Mouse (Mus musculus) CH12.LX (cell line): ENCODE measurements around the gene Necab2. TPM values are rescaled to one million over a fixed set of nuclear protein-coding genes. Genes with fewer than 3 reads are reported as not detected.

Experiments used
- DNase-seq: peaks from one replicate; pipeline ENCODE4 v3.0.0-alpha.2; 2013; ENCODE audit errors: extremely low read depth
- H3K27ac ChIP-seq: 2 replicates; pipeline ENCODE4 v1.5.1; 2012; ENCODE audit warnings: low read depth, mild to moderate bottlenecking, control low read depth, moderate library complexity; ENCODE audit not compliant: insufficient read depth
- H3K27me3 ChIP-seq: replicated peaks from 2 replicates; pipeline ENCODE3; 2012; ENCODE audit warnings: inconsistent platforms
- H3K36me3 ChIP-seq, 2 experiments: replicated peaks in 1 of 2; 2 replicates each; pipeline versions ENCODE3 to v1.6.1; 2012; ENCODE audit warnings: inconsistent platforms in 1 of 2, low read length in 1 of 2, mild to moderate bottlenecking in 1 of 2, mixed read lengths in 1 of 2, moderate library complexity in 1 of 2; ENCODE audit not compliant: control insufficient read depth in 1 of 2, insufficient read depth in 1 of 2
- H3K4me1 ChIP-seq, 2 experiments: 2 replicates each; pipeline ENCODE4 v1.6.1; 2012; ENCODE audit warnings: inconsistent platforms in 1 of 2, moderate library complexity in 1 of 2; ENCODE audit not compliant: insufficient read depth in 2 of 2, control insufficient read depth in 1 of 2
- H3K4me2 ChIP-seq: 2 replicates; pipeline ENCODE4 v1.6.1; 2012; ENCODE audit warnings: low read depth, mild to moderate bottlenecking, control low read depth; ENCODE audit not compliant: poor library complexity, insufficient read depth, severe bottlenecking
- H3K4me3 ChIP-seq, 3 experiments: fragments of 150-350 bp in 1 of 3; sonication (generic) in 1 of 3; replicated peaks in 1 of 3; 2 replicates each; pipeline versions ENCODE3 to v1.5.1; 2011 to 2012; ENCODE audit warnings: low read depth in 2 of 3, low read length in 2 of 3, mild to moderate bottlenecking in 2 of 3, moderate library complexity in 2 of 3, control low read depth in 1 of 3, improper control_type of control experiment in 1 of 3, inconsistent platforms in 1 of 3, mixed read lengths in 1 of 3; ENCODE audit not compliant: poor library complexity in 1 of 3
- H3K79me2 ChIP-seq: replicated peaks from 2 replicates; pipeline ENCODE4 v1.6.1; 2012; ENCODE audit warnings: mild to moderate bottlenecking, moderate library complexity; ENCODE audit not compliant: control insufficient read depth, poor library complexity, insufficient read depth, severe bottlenecking; ENCODE audit errors: extremely low read depth
- H3K9ac ChIP-seq: 2 replicates; pipeline ENCODE4 v1.6.1; 2012; ENCODE audit warnings: low read depth, mild to moderate bottlenecking, control low read depth, moderate library complexity; ENCODE audit not compliant: insufficient read depth
- H3K9me3 ChIP-seq: replicated peaks from 2 replicates; pipeline ENCODE3; 2012; ENCODE audit warnings: low read length, inconsistent platforms, mixed read lengths
- BHLHE40 ChIP-seq: IDR thresholded peaks from 2 replicates; pipeline ENCODE4 v1.6.1; 2011; ENCODE audit warnings: mild to moderate bottlenecking, low read depth, low read length, improper control_type of control experiment
- CHD1 ChIP-seq: IDR thresholded peaks from 2 replicates; pipeline ENCODE4 v1.6.1; 2012; ENCODE audit warnings: low read depth, low read length, improper control_type of control experiment, inconsistent platforms
- ETS1 ChIP-seq: conservative IDR thresholded peaks from 2 replicates; pipeline ENCODE4 v1.6.1; 2012; ENCODE audit warnings: low read depth, mild to moderate bottlenecking, inconsistent platforms, low read length, improper control_type of control experiment, moderate library complexity
- HCFC1 ChIP-seq: IDR thresholded peaks from 2 replicates; pipeline ENCODE4 v1.6.1; 2012; ENCODE audit warnings: low read depth, mild to moderate bottlenecking, inconsistent platforms, low read length, improper control_type of control experiment
- IRF4 ChIP-seq: IDR thresholded peaks from 2 replicates; pipeline ENCODE4 v1.6.1; 2014; ENCODE audit warnings: low read depth, mild to moderate bottlenecking, inconsistent platforms, low read length, improper control_type of control experiment
- JUND ChIP-seq: conservative IDR thresholded peaks from 2 replicates; pipeline ENCODE4 v1.6.1; 2011; ENCODE audit warnings: low read depth, low read length, improper control_type of control experiment
- KAT2A ChIP-seq: IDR thresholded peaks from 2 replicates; pipeline ENCODE4 v1.6.1; 2012; ENCODE audit warnings: low read length, improper control_type of control experiment, inconsistent platforms; ENCODE audit not compliant: insufficient replicate concordance
- MAX ChIP-seq: IDR thresholded peaks from 2 replicates; pipeline ENCODE4 v1.6.1; 2011; ENCODE audit warnings: low read length, improper control_type of control experiment
- MYC ChIP-seq: IDR thresholded peaks from 2 replicates; pipeline ENCODE4 v1.6.1; 2011; ENCODE audit warnings: low read depth, mild to moderate bottlenecking, improper control_type of control experiment, low read length
- NELFE ChIP-seq: IDR thresholded peaks from 2 replicates; pipeline ENCODE4 v1.6.1; 2011; ENCODE audit warnings: low read depth, low read length, improper control_type of control experiment
- NRF1 ChIP-seq: IDR thresholded peaks from 2 replicates; pipeline ENCODE4 v1.6.1; 2014; ENCODE audit warnings: low read depth, mild to moderate bottlenecking, inconsistent platforms, low read length, improper control_type of control experiment, moderate library complexity
- PAX5 ChIP-seq: IDR thresholded peaks from 2 replicates; pipeline ENCODE4 v1.6.1; 2012; ENCODE audit warnings: low read length, inconsistent platforms, mixed read lengths
- SIN3A ChIP-seq: IDR thresholded peaks from 2 replicates; pipeline ENCODE4 v1.6.1; 2012; ENCODE audit warnings: low read length, improper control_type of control experiment, inconsistent platforms
- SMC3 ChIP-seq: IDR thresholded peaks from 2 replicates; pipeline ENCODE4 v1.6.1; 2011; ENCODE audit warnings: low read depth, low read length, improper control_type of control experiment
- TBP ChIP-seq: conservative IDR thresholded peaks from 2 replicates; pipeline ENCODE4 v1.6.1; 2011; ENCODE audit warnings: low read depth, low read length, improper control_type of control experiment
- USF1 ChIP-seq: IDR thresholded peaks from 2 replicates; pipeline ENCODE4 v1.6.1; 2014; ENCODE audit warnings: low read depth, mild to moderate bottlenecking, inconsistent platforms, low read length, improper control_type of control experiment
- ZMIZ1 ChIP-seq: IDR thresholded peaks from 2 replicates; pipeline ENCODE4 v1.6.1; 2012; ENCODE audit warnings: low read depth, mild to moderate bottlenecking, inconsistent platforms, low read length, improper control_type of control experiment
- ZNF384 ChIP-seq: IDR thresholded peaks from 2 replicates; pipeline ENCODE4 v1.6.1; 2012; ENCODE audit warnings: low read depth, low read length, improper control_type of control experiment, inconsistent platforms
- dilution Hi-C: fragments of 300-500 bp; cut with MboI; formaldehyde crosslinking; loops from 2 replicates; pipeline ENCODE4 v1.14.3; 2020; ENCODE audit warnings: low sequenced_read_pairs; ENCODE audit not compliant: extremely low pct_unique_long_range_greater_than_20kb, extremely low pct_ligation_motif_present
- in situ Hi-C: fragments of 300-500 bp; cut with MboI; formaldehyde crosslinking; loops from 3 replicates; pipeline ENCODE4 v1.14.3; 2019; ENCODE audit warnings: low sequenced_read_pairs, low pct_ligation_motif_present, low pct_unique_long_range_greater_than_20kb, mixed read lengths
- polyA plus RNA-seq: library from polyadenylated mRNA; unstranded; fragments of >175 nt; gene quantifications from 2 replicates; pipeline ENCODE4 v1.2.1, GENCODE M21; 2012; ENCODE audit warnings: low read depth; ENCODE audit not compliant: insufficient read length
- total RNA-seq, 2 experiments: library from RNA; depleted of rRNA; stranded (reverse); fragments of 300-350 nt in 1 of 2; fragments of >200 nt in 1 of 2; gene quantifications; 2 replicates each; pipeline ENCODE4 v1.2.3; 2012 to 2014

Gene Necab2
- total and polyA plus RNA-seq, 3 experiments = not detected

DNA sequence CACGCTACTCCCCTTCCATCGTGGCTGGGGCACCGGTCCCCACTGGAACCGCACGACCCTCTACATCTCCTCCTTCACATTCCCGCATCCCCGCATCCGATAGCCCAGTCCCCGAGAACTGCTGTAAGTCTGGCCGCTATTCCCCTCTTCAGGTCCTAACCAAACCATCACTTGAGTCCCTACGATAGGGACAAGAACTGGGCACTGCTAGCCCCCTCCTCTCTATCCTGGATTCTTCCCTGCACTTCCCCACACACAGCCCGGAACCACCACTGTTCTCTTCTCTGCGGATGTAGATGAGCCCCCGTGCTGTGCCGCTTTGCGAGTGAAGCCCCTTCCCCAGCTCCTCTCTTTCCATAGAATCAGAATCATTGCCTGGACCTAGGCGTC, 1.3 kb downstream of the Necab2 start:
- Histone ChIP-seq H3K36me3 (peaks cover 12 to 32% of the 10 kb centered on the region in 2 experiments), H3K27me3 (peaks cover 1% of the 10 kb centered on the region), H3K9ac (no peak overlapping the region), H3K9me3 (no peaks in the 10 kb centered on the region), H3K4me1 (peaks cover 0 to 12% of the 10 kb centered on the region in 2 experiments; a peak in 2 of 4 replicates), H3K4me3 (no peak overlapping the region), H3K27ac (no peak overlapping the region), H3K79me2 (no peaks in the 10 kb centered on the region), H3K4me2 (no peak overlapping the region)
- no peak for DNase-seq
- TF ChIP-seq ZMIZ1 (no peak), ZNF384 (no peak), KAT2A (no peak), CHD1 (no peak), SIN3A (no peak), PAX5 (no peak), NELFE (no peak), MYC (no peak), USF1 (no peak), SMC3 (no peak), NRF1 (no peak), IRF4 (no peak), MAX (no peak), TBP (no peak), JUND (no peak)
- dilution Hi-C loops (no loop called here), in situ Hi-C loops (loop anchor here (5.0 kb wide), 1 partner anchor 35 kb away; no protein-coding TSS in a partner anchor)

GRCm38 (mm10) chr8:119449627-119450026, 3.1 kb downstream of the Necab2 start:
- Histone ChIP-seq H3K36me3 (peaks cover 7 to 16% of the 10 kb centered on the region in 2 experiments), H3K79me2 (no peaks in the 10 kb centered on the region), H3K4me2 (no peak overlapping the region), H3K4me3 (no peak overlapping the region)
- TF ChIP-seq IRF4 (no peak), HCFC1 (no peak), MYC (no peak), TBP (no peak), BHLHE40 (no peak), ZNF384 (no peak), CHD1 (no peak), ETS1 (no peak)
- TF ChIP-seq, all 38 proteins: peak for 0
- Histone ChIP-seq H3K4me1 (peaks cover 0 to 12% of the 10 kb centered on the region in 2 experiments; a peak in 2 of 4 replicates), H3K9me3 (no peaks in the 10 kb centered on the region), H3K27me3 (peaks cover 2% of the 10 kb centered on the region), H3K9ac (no peak overlapping the region), H3K27ac (no peak overlapping the region)
- in situ Hi-C loops = loop anchor here (5.0 kb wide), 2 partner anchors 37 to 43 kb away; no protein-coding TSS in a partner anchor
- no peak for DNase-seq
- dilution Hi-C loops = no loop called here
